Mouse (Mus musculus): Measurements from ENCODE around the gene Sox12. TPM values are rescaled to one million over a fixed set of nuclear protein-coding genes. Genes with fewer than 3 reads are reported as not detected.
"Not testable (repeated sequence)": the region's sequence is repeated elsewhere in the genome, so short reads cannot be mapped to it uniquely, and the experiment has no call there.

Gene Sox12
- polyA plus RNA-seq, 2 experiments = 1.4 to 4.4 TPM

DNA sequence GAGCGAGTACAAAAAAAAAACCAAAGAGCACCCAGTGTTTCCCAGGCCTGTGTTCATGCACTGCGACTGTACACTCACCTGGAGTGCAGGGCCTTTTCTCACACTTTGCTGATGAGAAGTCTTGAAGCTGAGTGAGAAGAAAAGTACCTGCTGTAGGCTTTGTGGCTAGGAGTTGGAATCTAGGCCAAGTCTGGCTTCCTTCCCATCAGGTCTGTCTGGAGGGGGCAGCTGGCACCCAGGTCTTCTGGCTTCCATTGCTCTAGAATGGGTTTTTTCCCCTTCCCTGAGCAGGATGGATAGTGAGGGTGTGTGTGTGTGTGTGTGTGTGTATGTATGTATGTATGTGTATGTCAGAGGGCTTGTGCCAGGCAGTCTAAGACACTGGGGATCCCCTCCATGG lies 42.0 kb upstream of the Sox12 start:
- no peaks in the 10 kb centered on the region for H3K36me3 ChIP-seq (replicated peaks; ENCODE audit: control insufficient read depth, insufficient read depth, low read depth)
- H3K4me3 ChIP-seq (ENCODE audit: insufficient read depth in 1 of 2, low read depth in 2 of 2, low read length in 2 of 2) = no peak overlapping the region
- TF ChIP-seq EP300 (IDR thresholded peaks at IDR 0.05; ENCODE audit: low read depth) (no peak), CTCF (IDR thresholded peaks at IDR 0.05; ENCODE audit: low read depth) (no peak)
- no peak for DNase-seq (ENCODE audit: low read depth in 3 of 3, low spot score in 3 of 3)
- no peak overlapping the region for H3K27ac ChIP-seq
- H3K9ac ChIP-seq (replicated peaks) = no peak overlapping the region
- H3K27me3 ChIP-seq (ENCODE audit: control insufficient read depth, insufficient read depth, low read length) = no peaks in the 10 kb centered on the region
- peaks cover 4 to 6% of the 10 kb centered on the region in 2 experiments; a peak in 3 of 4 replicates for H3K4me1 ChIP-seq (replicated peaks; ENCODE audit: control insufficient read depth in 2 of 2, insufficient read depth in 2 of 2, low read length in 1 of 2)
- H3K9me3 ChIP-seq (ENCODE audit: control insufficient read depth, low read length) = no peaks in the 10 kb centered on the region
- 58% methylated on average over 2 of the region's 2 CpGs for WGBS (ENCODE audit: insufficient replicate concordance)
- H3K4me2 ChIP-seq (ENCODE audit: low read depth) = no peak overlapping the region
- ATAC-seq (ENCODE audit: insufficient read depth) = no peak

DNA sequence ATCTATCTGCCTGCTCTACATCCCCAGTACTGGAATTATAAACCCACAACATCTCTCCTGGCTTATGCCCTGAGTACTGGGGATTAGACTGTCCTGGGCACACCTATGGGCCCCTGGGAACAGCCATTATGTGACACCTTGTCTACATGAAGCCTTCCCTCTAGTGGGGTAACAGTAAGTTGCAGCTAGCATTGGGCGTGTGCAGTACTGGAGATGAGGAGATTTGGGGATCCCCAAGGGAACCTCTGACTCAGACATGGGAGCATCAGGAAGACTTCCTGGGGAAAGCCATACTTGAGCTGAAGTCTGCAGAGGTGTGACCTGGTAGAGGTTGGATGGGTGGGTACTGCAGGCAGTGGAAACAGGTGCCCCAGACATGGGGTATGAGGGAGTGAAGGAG lies 41.1 kb upstream of the Sox12 start:
- H3K9me3 ChIP-seq (ENCODE audit: control insufficient read depth, low read length) = no peaks in the 10 kb centered on the region

DNA sequence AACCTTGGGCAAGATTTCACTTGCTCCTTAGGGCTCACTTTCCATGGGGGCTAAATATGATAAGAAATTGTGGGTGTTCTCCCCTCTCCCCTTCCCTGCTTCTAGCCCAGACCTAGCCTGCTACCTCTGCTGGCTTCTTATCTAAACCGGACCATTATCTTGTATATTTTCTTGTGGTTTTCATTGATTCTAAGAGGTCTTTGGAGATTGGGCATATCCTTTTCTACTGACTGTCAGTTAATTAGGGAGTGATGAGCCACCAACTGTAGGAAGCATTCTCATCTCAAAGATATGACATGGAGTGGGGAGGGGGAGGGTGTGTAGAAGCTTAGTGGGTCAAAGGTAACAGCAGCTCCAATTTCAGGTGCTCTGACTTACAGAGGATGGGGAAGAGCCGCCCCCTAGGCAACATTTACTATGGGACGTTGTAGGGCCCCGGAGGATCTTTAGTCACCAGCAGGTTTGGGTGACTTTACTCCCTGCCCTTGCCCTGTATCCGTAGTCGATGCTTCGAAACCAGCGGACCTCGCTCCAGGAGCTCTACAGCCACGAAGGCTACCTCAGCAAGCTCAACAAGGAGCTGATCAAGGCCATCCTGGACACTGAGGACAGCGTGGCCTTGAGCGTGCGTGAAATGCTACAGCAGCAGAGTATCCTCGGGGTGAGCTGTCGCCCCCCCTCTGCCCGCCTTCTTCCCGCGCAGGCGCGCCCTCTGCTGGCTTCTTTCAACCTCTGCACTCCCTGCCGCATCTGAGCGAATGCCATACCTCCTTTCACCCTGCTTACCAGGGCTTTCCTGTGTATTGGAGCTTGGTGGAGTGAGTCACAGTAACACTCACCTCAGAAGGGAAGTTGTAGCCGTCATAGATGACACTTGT lies 39.4 kb upstream of the Sox12 start:
- ATAC-seq (ENCODE audit: insufficient read depth) = peak; percentile 64; the same call in 1 of the 2 replicates
- no peak overlapping the region for H3K27ac ChIP-seq
- no peaks in the 10 kb centered on the region for H3K27me3 ChIP-seq (ENCODE audit: control insufficient read depth, insufficient read depth, low read length)
- H3K4me1 ChIP-seq (replicated peaks; ENCODE audit: control insufficient read depth in 2 of 2, insufficient read depth in 2 of 2, low read length in 1 of 2) = peaks cover 4 to 6% of the 10 kb centered on the region in 2 experiments; a peak in 3 of 4 replicates
- H3K4me3 ChIP-seq (ENCODE audit: insufficient read depth in 1 of 2, low read depth in 2 of 2, low read length in 2 of 2) = peak overlapping the region; percentile 39 to 61
- H3K9ac ChIP-seq (replicated peaks) = peak overlapping the region; percentile 12; the same call in 1 of the 2 replicates
- peak overlapping the region; percentile 72 for H3K4me2 ChIP-seq (ENCODE audit: low read depth)
- TF ChIP-seq EP300 (IDR thresholded peaks at IDR 0.05; ENCODE audit: low read depth) (no peak), CTCF (IDR thresholded peaks at IDR 0.05; ENCODE audit: low read depth) (peak; percentile 97)
- WGBS (ENCODE audit: insufficient replicate concordance) = 3% methylated on average over 23 of the region's 23 CpGs
- no peaks in the 10 kb centered on the region for H3K36me3 ChIP-seq (replicated peaks; ENCODE audit: control insufficient read depth, insufficient read depth, low read depth)
- H3K9me3 ChIP-seq (ENCODE audit: control insufficient read depth, low read length) = no peaks in the 10 kb centered on the region
- peak; percentile 32 to 56 (median 44) for DNase-seq (ENCODE audit: low read depth in 3 of 3, low spot score in 3 of 3)

More for the DNA sequence above, 41.1 kb upstream of the Sox12 start:
- no peak for DNase-seq (ENCODE audit: low read depth in 3 of 3, low spot score in 3 of 3)
- no peak for ATAC-seq (ENCODE audit: insufficient read depth)
- Histone ChIP-seq H3K36me3 (replicated peaks; ENCODE audit: control insufficient read depth, insufficient read depth, low read depth) (no peaks in the 10 kb centered on the region), H3K4me2 (ENCODE audit: low read depth) (no peak overlapping the region), H3K4me3 (ENCODE audit: insufficient read depth in 1 of 2, low read depth in 2 of 2, low read length in 2 of 2) (no peak overlapping the region), H3K4me1 (replicated peaks; ENCODE audit: control insufficient read depth in 2 of 2, insufficient read depth in 2 of 2, low read length in 1 of 2) (peaks cover 4 to 6% of the 10 kb centered on the region in 2 experiments; a peak in 3 of 4 replicates), H3K27ac (no peak overlapping the region), H3K27me3 (ENCODE audit: control insufficient read depth, insufficient read depth, low read length) (no peaks in the 10 kb centered on the region), H3K9ac (replicated peaks) (no peak overlapping the region)
- TF ChIP-seq EP300 (IDR thresholded peaks at IDR 0.05; ENCODE audit: low read depth) = no peak
- TF ChIP-seq CTCF (IDR thresholded peaks at IDR 0.05; ENCODE audit: low read depth) = peak; percentile 31; the same call in 1 of the 2 replicates
- WGBS (ENCODE audit: insufficient replicate concordance) = 78% methylated on average over 1 of the region's 1 CpGs

DNA sequence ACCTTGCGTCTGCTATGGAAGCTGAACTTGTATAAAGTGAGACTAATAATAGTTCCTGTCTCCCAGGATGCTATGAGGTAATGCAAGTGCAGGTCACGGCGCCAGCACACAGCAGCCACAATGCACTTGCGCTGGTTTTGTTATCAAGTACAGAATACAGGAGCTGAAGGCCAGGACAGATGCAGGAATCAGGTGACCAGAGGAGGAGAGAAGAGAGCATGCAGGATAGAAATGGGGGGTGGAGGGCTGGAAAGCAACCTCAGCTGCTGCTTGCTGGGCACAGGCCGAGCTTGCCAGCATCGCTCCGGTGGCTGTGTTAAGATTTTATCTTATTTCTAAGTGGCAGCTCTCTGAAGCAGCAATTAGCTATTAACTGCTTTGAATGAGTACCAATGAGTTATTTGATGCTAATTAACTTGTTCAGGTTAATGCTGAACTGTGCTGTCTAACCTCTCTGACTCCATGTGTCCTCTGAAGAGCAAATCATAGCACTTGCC lies 38.6 kb upstream of the Sox12 start:
- no peak overlapping the region for H3K4me3 ChIP-seq (ENCODE audit: insufficient read depth in 1 of 2, low read depth in 2 of 2, low read length in 2 of 2)
- H3K9me3 ChIP-seq (ENCODE audit: control insufficient read depth, low read length) = no peaks in the 10 kb centered on the region
- no peak overlapping the region for H3K27ac ChIP-seq
- 55% methylated on average over 7 of the region's 7 CpGs for WGBS (ENCODE audit: insufficient replicate concordance)
- no peak overlapping the region for H3K4me2 ChIP-seq (ENCODE audit: low read depth)
- DNase-seq (ENCODE audit: low read depth in 3 of 3, low spot score in 3 of 3) = no peak
- no peak overlapping the region for H3K9ac ChIP-seq (replicated peaks)
- TF ChIP-seq EP300 (IDR thresholded peaks at IDR 0.05; ENCODE audit: low read depth) (no peak), CTCF (IDR thresholded peaks at IDR 0.05; ENCODE audit: low read depth) (no peak)
- no peaks in the 10 kb centered on the region for H3K27me3 ChIP-seq (ENCODE audit: control insufficient read depth, insufficient read depth, low read length)
- peaks cover 4 to 6% of the 10 kb centered on the region in 2 experiments; a peak in 3 of 4 replicates for H3K4me1 ChIP-seq (replicated peaks; ENCODE audit: control insufficient read depth in 2 of 2, insufficient read depth in 2 of 2, low read length in 1 of 2)
- no peak for ATAC-seq (ENCODE audit: insufficient read depth)
- no peaks in the 10 kb centered on the region for H3K36me3 ChIP-seq (replicated peaks; ENCODE audit: control insufficient read depth, insufficient read depth, low read depth)

DNA sequence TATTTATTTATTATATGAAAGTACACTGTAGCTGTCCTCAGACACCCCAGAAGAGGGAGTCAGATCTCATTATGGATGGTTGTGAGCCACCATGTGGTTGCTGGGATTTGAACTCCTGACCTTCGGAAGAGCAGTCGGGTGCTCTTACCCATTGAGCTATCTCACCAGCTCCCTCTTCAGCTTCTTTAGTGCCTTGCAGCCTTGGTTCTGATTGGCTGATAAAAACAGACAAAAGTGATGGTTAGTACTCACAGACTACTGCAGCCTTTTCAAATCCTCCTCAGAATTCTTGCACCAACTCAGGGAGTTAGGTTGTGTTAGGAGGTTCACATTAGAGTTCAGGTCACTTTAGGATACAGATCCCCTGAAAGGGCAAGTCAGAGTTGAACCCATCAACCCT lies 30.6 kb upstream of the Sox12 start:
- H3K27ac ChIP-seq; DNase-seq (ENCODE audit: low read depth in 3 of 3, low spot score in 3 of 3); H3K27me3 ChIP-seq (ENCODE audit: control insufficient read depth, insufficient read depth, low read length); H3K9ac ChIP-seq (replicated peaks); H3K36me3 ChIP-seq (replicated peaks; ENCODE audit: control insufficient read depth, insufficient read depth, low read depth); H3K4me1 ChIP-seq (replicated peaks; ENCODE audit: control insufficient read depth in 2 of 2, insufficient read depth in 2 of 2, low read length in 1 of 2); H3K4me2 ChIP-seq (ENCODE audit: low read depth); ATAC-seq (ENCODE audit: insufficient read depth); H3K9me3 ChIP-seq (ENCODE audit: control insufficient read depth, low read length); H3K4me3 ChIP-seq (ENCODE audit: insufficient read depth in 1 of 2, low read depth in 2 of 2, low read length in 2 of 2): not testable (repeated sequence)
- 72% methylated on average over 2 of the region's 2 CpGs for WGBS (ENCODE audit: insufficient replicate concordance)
- TF ChIP-seq CTCF (IDR thresholded peaks at IDR 0.05; ENCODE audit: low read depth) = peak; percentile 27

Data from liver, embryonic 14.5 days (tissue).